Mouse (Mus musculus) liver, embryonic 14.5 days (tissue): ENCODE measurements around the gene Zfp609.

Source experiments
- CTCF ChIP-seq: IDR thresholded peaks from 2 replicates; pipeline ENCODE4 v1.5.1; 2016; ENCODE audit warnings: antibody characterized with exemption, low read depth, control low read depth
- EP300 ChIP-seq: IDR thresholded peaks from 2 replicates; pipeline ENCODE4 v1.6.1; 2016; ENCODE audit warnings: antibody characterized with exemption, low read depth

GRCm38 (mm10) chr9:65831164-65831563 lies 3.8 kb upstream of the Zfp609 start:
- TF ChIP-seq CTCF (no peak), EP300 (no peak)
